Mouse (Mus musculus): ENCODE measurements around the gene 6430571L13Rik.

DNA sequence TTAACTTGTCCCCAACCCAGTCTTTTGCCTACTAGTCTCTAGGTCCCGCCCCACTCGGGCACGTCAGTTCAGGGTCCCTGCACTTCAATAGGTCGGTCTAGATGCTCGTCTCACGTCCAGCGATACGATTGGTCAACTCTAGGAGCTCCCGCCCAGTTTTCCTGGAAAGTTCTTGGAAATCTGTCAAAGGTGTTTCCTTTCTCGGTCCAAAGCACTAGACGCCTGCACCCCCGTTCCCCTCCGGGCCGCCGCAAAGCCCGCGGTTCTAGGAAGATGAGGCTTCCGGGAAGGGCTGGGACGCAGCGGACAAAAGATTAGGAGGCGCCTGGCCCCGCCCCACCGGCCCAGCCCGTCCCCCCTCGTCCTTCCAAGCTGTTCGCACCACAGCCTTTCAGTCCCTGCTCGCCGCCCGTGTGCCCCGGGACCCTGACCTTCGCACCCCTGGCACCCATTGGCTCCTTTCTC is 43.9 kb upstream of the 6430571L13Rik start:
- TF ChIP-seq MXI1 (IDR thresholded peaks at IDR 0.05; ENCODE audit: low read depth, low read length) (no peak; the same call in 1 of the 2 replicates), CTCF (IDR thresholded peaks at IDR 0.05 in 2 of 3, conservative IDR thresholded peaks at IDR 0.05 in 1 of 3; ENCODE audit: control insufficient read depth in 1 of 3, insufficient read depth in 1 of 3, low read depth in 2 of 3, low read length in 3 of 3, poor library complexity in 1 of 3, severe bottlenecking in 1 of 3) (no peak), POLR2AphosphoS2 (IDR thresholded peaks at IDR 0.05; ENCODE audit: low read length) (no peak), EP300 (IDR thresholded peaks at IDR 0.05; ENCODE audit: low read depth in 1 of 2, low read length in 2 of 2) (peak in 1 of 2 experiments; percentile 47; a peak in 1 of 4 replicates), ELF1 (IDR thresholded peaks at IDR 0.05; ENCODE audit: low read depth, low read length) (peak; percentile 61), POLR2A (IDR thresholded peaks at IDR 0.05; ENCODE audit: control insufficient read depth in 1 of 2, insufficient read depth in 1 of 2, low read depth in 1 of 2, low read length in 2 of 2, poor library complexity in 1 of 2) (no peak), SMC3 (IDR thresholded peaks at IDR 0.05; ENCODE audit: low read depth, low read length) (no peak)
